Mouse (Mus musculus) kidney, adult 11 months (tissue): Measurements from ENCODE around the gene Zfp719.

ENCODE experiments used
- DNase-seq: peaks from one replicate; pipeline ENCODE4 v3.0.0; 2022

Gene Zfp719

GRCm38 (mm10) chr7:43607743-43608287 is 28.4 kb downstream of the Zfp719 start:
- no peak for DNase-seq

DNA sequence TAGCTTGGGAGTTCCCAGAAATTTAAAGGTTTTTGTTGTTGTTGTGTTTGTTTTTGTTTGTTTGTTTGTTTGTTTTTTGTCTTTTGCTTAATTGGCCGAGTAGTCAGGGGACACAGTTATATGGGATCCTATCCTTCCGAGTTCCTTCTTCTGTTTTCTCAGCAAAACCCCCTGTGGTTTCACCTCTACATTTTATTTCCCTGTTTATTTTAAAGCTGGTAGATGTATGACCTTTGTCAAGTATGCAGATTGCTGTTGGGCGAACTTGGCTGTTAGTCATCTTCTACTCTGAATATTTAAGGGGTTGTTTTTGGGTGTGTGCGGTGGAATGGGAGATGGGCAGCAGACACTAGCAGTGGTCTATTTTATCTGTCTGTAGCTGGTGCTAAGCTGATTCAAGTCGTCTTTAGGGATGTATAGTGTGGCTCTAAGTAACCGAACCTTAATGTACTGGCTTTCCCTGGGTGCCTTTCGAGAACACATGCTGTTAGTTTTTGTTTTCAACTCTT is 29.0 kb downstream of the Zfp719 start:
- no peak for DNase-seq

GRCm38 (mm10) chr7:43613816-43614551 is 34.6 kb downstream of the Zfp719 start:
- DNase-seq: no peak

GRCm38 (mm10) chr7:43622927-43623326 is 43.5 kb downstream of the Zfp719 start:
- DNase-seq: no peak

GRCm38 (mm10) chr7:43623819-43624218 is 44.4 kb downstream of the Zfp719 start:
- DNase-seq: no peak

DNA sequence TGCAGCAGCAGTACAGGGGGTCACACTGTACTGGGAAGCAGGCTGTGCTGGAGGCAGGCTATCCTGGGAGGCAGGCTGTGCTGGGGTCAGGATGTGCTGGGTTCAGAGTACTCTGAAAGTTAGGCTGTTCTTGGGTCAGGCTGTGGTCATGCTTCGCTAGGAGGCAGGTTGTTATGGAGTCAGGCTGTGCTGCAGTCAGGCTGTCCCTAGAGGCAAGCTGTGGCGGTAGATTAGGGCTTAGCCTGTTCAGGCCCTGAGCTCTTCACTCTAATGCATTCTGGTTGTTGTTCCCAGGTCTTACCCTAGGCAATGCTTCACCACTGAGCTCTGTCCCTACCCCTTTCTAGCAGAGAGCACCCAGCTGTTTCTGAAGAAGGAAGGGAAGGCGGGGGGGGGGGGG is 45.7 kb downstream of the Zfp719 start:
- DNase-seq: no peak

DNA sequence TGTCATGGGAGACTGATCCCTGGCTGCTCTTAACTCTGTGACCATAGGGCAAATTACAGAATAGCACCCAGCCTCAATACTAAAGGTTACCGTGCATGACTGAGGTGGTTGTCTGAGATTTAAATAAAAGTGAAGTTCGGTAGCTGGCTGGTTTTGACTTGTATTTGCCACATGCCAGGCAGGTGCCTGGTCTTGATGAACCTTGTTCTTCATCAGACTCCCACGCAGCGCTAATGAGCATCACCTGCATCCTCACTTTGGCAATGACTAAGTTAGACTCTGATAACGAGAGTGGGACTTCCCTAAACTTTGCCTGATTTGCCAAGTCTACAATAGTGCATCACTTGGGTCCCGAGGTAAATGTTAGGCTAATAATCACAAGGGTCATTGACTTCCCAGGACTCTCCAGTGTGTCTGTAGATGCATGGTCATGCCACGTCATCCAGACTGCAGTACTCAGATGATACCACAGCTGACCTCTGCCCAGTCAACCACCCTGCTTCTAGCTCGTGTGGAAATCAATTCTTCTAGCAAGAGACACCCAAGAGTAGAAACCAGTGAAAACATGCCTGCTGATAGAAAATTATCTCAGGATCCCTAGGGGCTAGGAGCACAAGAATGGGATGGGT is 46.5 kb downstream of the Zfp719 start:
- no peak for DNase-seq

GRCm38 (mm10) chr7:43633940-43634339 is 54.5 kb downstream of the Zfp719 start:
- DNase-seq: no peak

GRCm38 (mm10) chr7:43634500-43634899 is 55.1 kb downstream of the Zfp719 start, which contains the start of gene Ceacam18:
Ceacam18 (plus strand) TSS chr7:43634707.
- DNase-seq: no peak

GRCm38 (mm10) chr7:43636194-43636593 is 56.8 kb downstream of the Zfp719 start:
- DNase-seq: no peak

- no peak for DNase-seq
Measured at GRCm38 (mm10) chr7:43637118-43637517, 57.7 kb downstream of the Zfp719 start.

DNA sequence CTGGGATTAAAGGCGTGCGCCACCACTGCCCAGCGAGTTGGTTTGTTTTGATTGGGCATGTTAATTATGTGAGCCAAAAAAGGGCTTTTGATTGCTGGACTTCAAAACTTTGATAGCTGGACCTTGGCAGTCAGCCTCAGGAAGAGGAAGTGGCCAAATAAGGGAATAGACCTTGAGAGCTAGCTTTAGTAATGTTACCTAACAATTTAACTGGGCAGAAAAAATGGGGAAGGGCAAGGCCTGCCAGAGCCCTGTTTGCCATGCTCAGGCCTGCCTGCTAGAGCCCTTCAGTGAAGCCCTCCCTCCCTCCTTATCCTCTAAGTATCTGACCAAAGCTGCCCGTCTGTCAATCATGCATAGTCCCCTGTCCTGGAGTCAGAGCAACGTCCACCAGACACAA is 63.2 kb downstream of the Zfp719 start:
- no peak for DNase-seq
